Mouse (Mus musculus) limb, embryonic 15.5 days (tissue): ENCODE measurements around the gene Tfap2c. TPM values are rescaled to one million over a fixed set of nuclear protein-coding genes. Genes with fewer than 3 reads are reported as not detected.
A peak's percentile ranks its signal among the peaks of the same experiment; 100 is the strongest.

Source experiments
- ATAC-seq: fragments of 200-750 bp; cut with Nextera tagmentation; 2 replicates; pipeline ENCODE4 v1.8.0; 2017; ENCODE audit warnings: low read depth, moderate TSS enrichment; ENCODE audit not compliant: insufficient number of reproducible peaks, low FRiP score, low TSS enrichment
- H3K27ac ChIP-seq: fragments of 300-500 bp; sonication (generic); 2 replicates; pipeline ENCODE4 v1.5.1; 2015; ENCODE audit warnings: moderate library complexity, mild to moderate bottlenecking, inconsistent platforms
- H3K27me3 ChIP-seq: fragments of 300-500 bp; sonication (generic); 2 replicates; pipeline ENCODE4 v1.6.1; 2015; ENCODE audit warnings: inconsistent platforms
- H3K36me3 ChIP-seq: fragments of 300-500 bp; sonication (generic); 2 replicates; pipeline ENCODE4 v1.6.1; 2015; ENCODE audit warnings: inconsistent platforms
- H3K4me1 ChIP-seq: fragments of 300-500 bp; sonication (generic); 2 replicates; pipeline ENCODE4 v1.6.1; 2015; ENCODE audit warnings: inconsistent platforms
- H3K4me2 ChIP-seq: fragments of 300-500 bp; sonication (generic); 2 replicates; pipeline ENCODE4 v1.6.1; 2015; ENCODE audit warnings: mild to moderate bottlenecking, inconsistent platforms
- H3K4me3 ChIP-seq: fragments of 300-500 bp; sonication (generic); 2 replicates; pipeline ENCODE4 v1.5.1; 2015; ENCODE audit warnings: mild to moderate bottlenecking, inconsistent platforms
- H3K9ac ChIP-seq: fragments of 300-500 bp; sonication (generic); 2 replicates; pipeline ENCODE4 v1.6.1; 2015; ENCODE audit warnings: inconsistent platforms
- H3K9me3 ChIP-seq: fragments of 300-500 bp; sonication (generic); 2 replicates; pipeline ENCODE4 v1.6.1; 2016; ENCODE audit warnings: inconsistent platforms
- WGBS: fragments of 180-500 bp; shearing (Covaris S2); methylation state at CpG from one replicate; pipeline ENCODE4 v1.1.7; 2015; 5-methylcytosine and 5-hydroxymethylcytosine counted together
- polyA plus RNA-seq: library from polyadenylated mRNA; unstranded; fragments of >200 nt; fragmentation: Nextera tagmentation; extraction: Ambion mirVana; gene quantifications from 2 replicates; pipeline ENCODE4 v1.2.1, GENCODE M21; 2015

Tfap2c gene
- 20.1 and 20.4 TPM in 2 replicates for polyA plus RNA-seq

DNA sequence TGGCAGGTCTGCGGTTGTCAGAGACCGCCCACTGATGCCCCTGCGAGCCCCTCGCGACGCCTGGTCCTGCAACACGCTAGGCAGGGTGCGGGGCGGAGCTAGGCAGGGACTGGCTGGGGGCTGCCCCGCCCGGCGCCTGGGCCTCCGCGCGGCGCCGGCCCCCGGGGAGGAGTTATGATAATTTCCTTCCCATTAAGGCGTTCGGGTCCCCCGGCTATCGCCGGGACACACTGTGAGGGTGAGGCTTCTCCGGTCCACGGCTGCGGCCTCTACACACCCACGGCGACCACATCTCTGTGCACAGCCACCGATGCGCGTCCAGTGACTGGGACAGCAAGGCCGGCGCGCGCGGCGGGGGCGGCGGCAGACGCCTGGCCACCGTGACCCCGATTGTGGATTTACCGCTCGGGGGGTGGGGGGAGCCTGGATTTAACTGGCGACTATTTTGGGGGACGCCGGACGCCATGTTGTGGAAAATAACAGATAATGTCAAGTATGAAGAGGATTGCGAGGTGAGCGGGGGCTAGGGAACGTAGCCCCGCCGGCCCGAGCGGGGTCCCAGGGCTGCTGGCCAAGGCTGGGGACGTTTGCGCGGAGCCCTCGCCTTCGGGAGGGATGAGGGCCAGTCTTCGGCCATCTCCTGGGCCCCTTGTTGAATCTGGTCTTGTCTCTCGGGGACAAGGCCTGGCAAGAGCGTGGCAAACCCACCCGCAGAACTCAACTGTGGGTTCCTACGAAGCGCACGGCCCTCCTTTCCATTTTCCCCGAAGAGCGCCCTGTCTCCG lies at the start of gene Tfap2c:
Gene Tfap2c, plus strand, starts transcription at position 223 of the 785 bp plus-strand sequence.
- Histone ChIP-seq H3K36me3 (no peaks in the 10 kb centered on the region), H3K4me1 (peaks cover 53% of the 10 kb centered on the region), H3K9ac (no peak within 1 kb of the TSS), H3K9me3 (no peaks in the 10 kb centered on the region), H3K4me2 (peak within 1 kb of the TSS; percentile 54), H3K27ac (peak within 1 kb of the TSS; percentile 44), H3K4me3 (peak within 1 kb of the TSS; percentile 41), H3K27me3 (peaks cover 100% of the 10 kb centered on the region)
- no peak; the same call in 1 of the 2 replicates for ATAC-seq
- under 1% methylated on average over 70 of the region's 70 CpGs for WGBS

GRCm38 (mm10) chr2:172500752-172501316 lies 48.6 kb upstream of the Tfap2c start:
- WGBS = 49% methylated on average over 7 of the region's 7 CpGs
- peaks cover 3% of the 10 kb centered on the region; the same call in 1 of the 2 replicates for H3K4me1 ChIP-seq
- no peak for ATAC-seq
- no peak overlapping the region for H3K9ac ChIP-seq
- H3K27ac ChIP-seq = no peak overlapping the region
- H3K4me2 ChIP-seq = no peak overlapping the region
- H3K36me3 ChIP-seq = no peaks in the 10 kb centered on the region
- no peaks in the 10 kb centered on the region for H3K9me3 ChIP-seq
- no peaks in the 10 kb centered on the region for H3K27me3 ChIP-seq
- H3K4me3 ChIP-seq = no peak overlapping the region

- ATAC-seq = no peak
Observed at GRCm38 (mm10) chr2:172501341-172501740, 48.1 kb upstream of the Tfap2c start.

GRCm38 (mm10) chr2:172502168-172502567 lies 47.2 kb upstream of the Tfap2c start:
- Histone ChIP-seq H3K27me3 (no peaks in the 10 kb centered on the region), H3K9me3 (no peaks in the 10 kb centered on the region), H3K27ac (no peak overlapping the region), H3K4me1 (peaks cover 3% of the 10 kb centered on the region; the same call in 1 of the 2 replicates), H3K36me3 (no peaks in the 10 kb centered on the region), H3K4me3 (no peak overlapping the region), H3K9ac (no peak overlapping the region), H3K4me2 (no peak overlapping the region)
- ATAC-seq = no peak
- 50% methylated on average over 14 of the region's 14 CpGs for WGBS

More at GRCm38 (mm10) chr2:172501341-172501740, 48.1 kb upstream of the Tfap2c start:
- Histone ChIP-seq H3K36me3 (no peaks in the 10 kb centered on the region), H3K4me2 (no peak overlapping the region), H3K9ac (no peak overlapping the region), H3K9me3 (no peaks in the 10 kb centered on the region), H3K4me3 (no peak overlapping the region), H3K4me1 (peaks cover 3% of the 10 kb centered on the region; the same call in 1 of the 2 replicates), H3K27me3 (no peaks in the 10 kb centered on the region), H3K27ac (no peak overlapping the region)
- WGBS = 7% methylated on average over 4 of the region's 4 CpGs

DNA sequence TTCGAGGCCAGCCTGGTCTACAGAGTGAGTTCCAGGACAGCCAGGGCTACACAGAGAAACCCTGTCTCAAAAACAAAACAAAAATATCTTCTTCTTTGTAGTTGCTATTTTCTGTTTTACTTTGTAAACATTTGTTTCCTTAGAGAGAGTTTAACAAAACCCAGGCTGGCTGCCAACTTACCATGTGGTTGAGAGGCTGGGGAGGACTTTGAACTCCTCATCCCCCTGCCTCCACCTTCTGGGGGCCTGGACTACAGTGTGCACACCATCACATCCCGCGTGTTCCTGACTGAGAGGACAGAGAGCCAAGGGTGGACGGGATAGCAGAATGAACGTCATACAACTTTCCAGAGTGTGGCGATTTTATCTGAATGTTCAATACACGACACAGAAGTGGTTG lies 43.3 kb upstream of the Tfap2c start:
- Histone ChIP-seq H3K4me1 (peaks cover 3% of the 10 kb centered on the region; the same call in 1 of the 2 replicates), H3K4me3 (no peak overlapping the region), H3K27ac (no peak overlapping the region), H3K36me3 (no peaks in the 10 kb centered on the region), H3K4me2 (no peak overlapping the region), H3K9me3 (no peaks in the 10 kb centered on the region), H3K9ac (no peak overlapping the region), H3K27me3 (no peaks in the 10 kb centered on the region)
- 77% methylated on average over 7 of the region's 7 CpGs for WGBS
- ATAC-seq = no peak

DNA sequence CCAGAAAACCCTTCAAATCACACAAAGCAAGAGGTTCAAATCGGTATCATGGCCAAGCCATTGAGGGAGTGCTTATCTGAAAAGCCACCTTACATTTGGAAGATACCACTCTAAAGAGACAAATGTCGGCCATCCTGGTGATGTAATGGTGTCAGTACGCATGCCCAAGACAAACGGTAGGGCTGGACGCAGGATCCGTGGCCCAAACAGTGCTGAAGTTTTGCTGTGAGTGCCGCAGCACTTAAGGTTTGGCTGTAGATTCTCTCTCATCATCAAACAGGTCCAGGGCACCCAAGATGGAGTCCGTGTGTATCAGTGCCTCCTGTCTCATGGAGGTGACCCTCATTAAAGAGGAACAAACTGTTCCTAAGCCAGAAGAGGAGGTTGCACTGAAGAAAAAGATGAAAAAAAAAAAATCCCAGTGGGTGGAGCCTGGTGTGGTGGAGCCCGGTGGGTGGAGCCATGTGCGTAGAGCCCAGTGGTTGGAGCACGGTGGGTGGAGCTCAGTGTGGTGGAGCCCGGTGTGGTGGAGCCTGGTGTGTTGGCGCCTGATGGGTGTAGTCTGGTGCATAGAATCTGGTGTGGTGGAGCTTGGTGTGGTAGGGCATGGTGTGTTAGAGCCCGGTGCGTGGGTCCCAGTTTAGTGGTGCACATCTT lies 39.2 kb upstream of the Tfap2c start:
- H3K36me3 ChIP-seq = no peaks in the 10 kb centered on the region
- no peaks in the 10 kb centered on the region for H3K4me1 ChIP-seq
- no peak overlapping the region for H3K4me3 ChIP-seq
- no peak overlapping the region for H3K4me2 ChIP-seq
- H3K9me3 ChIP-seq = no peaks in the 10 kb centered on the region
- H3K27ac ChIP-seq = no peak overlapping the region
- 90% methylated on average over 15 of the region's 15 CpGs for WGBS
- no peaks in the 10 kb centered on the region for H3K27me3 ChIP-seq
- no peak overlapping the region for H3K9ac ChIP-seq
- no peak for ATAC-seq

- H3K4me1 ChIP-seq = no peaks in the 10 kb centered on the region
- 53% methylated on average over 3 of the region's 3 CpGs for WGBS
- no peak overlapping the region for H3K4me3 ChIP-seq
- no peak overlapping the region for H3K4me2 ChIP-seq
- H3K36me3 ChIP-seq = no peaks in the 10 kb centered on the region
- no peak for ATAC-seq
- no peak overlapping the region for H3K27ac ChIP-seq
- no peak overlapping the region for H3K9ac ChIP-seq
- no peaks in the 10 kb centered on the region for H3K9me3 ChIP-seq
- no peaks in the 10 kb centered on the region for H3K27me3 ChIP-seq
Observed at GRCm38 (mm10) chr2:172510899-172511298, 38.5 kb upstream of the Tfap2c start.

DNA sequence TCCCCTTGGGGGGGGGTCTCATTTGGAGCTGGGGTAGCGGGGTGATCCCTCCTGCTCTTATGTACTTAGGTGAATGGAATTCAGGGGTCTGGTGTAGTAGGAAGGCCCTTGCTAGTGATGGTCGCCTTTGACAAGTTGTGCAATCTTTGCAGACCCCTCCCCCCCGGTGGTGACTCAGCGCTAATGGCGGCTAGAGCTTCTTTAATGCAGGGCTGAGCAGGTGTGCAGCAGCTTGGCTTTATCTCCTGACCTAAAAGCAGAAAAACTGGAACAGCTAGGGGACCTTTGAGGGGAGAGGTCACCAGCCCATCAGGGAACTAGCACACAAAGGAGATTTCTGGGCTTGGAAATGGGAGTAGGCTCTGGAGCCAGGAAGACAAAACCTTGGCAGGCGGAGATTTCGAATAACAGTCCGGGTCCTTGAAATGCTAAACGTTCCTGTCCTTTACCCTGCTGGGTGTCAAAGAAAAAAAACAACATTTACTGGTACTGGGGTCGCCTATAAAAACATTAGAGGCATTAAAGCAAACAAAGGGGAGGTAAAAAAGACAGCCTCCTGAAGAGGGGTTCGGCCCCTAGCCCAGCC lies 32.9 kb upstream of the Tfap2c start:
- Histone ChIP-seq H3K4me1 (no peaks in the 10 kb centered on the region), H3K4me2 (no peak overlapping the region), H3K9ac (no peak overlapping the region), H3K27ac (no peak overlapping the region), H3K4me3 (no peak overlapping the region), H3K27me3 (no peaks in the 10 kb centered on the region), H3K36me3 (no peaks in the 10 kb centered on the region), H3K9me3 (no peaks in the 10 kb centered on the region)
- no peak for ATAC-seq
- 25% methylated on average over 11 of the region's 11 CpGs for WGBS

- Histone ChIP-seq H3K4me1 (no peaks in the 10 kb centered on the region), H3K36me3 (no peaks in the 10 kb centered on the region), H3K4me2 (no peak overlapping the region), H3K27me3 (no peaks in the 10 kb centered on the region), H3K9me3 (no peaks in the 10 kb centered on the region), H3K4me3 (no peak overlapping the region), H3K9ac (no peak overlapping the region), H3K27ac (no peak overlapping the region)
- no peak for ATAC-seq
- WGBS = 90% methylated on average over 9 of the region's 9 CpGs
Observed at GRCm38 (mm10) chr2:172520616-172521371, 28.6 kb upstream of the Tfap2c start.

- no peaks in the 10 kb centered on the region for H3K27me3 ChIP-seq
- H3K4me2 ChIP-seq = no peak overlapping the region
- H3K4me1 ChIP-seq = no peaks in the 10 kb centered on the region
- H3K36me3 ChIP-seq = no peaks in the 10 kb centered on the region
- H3K27ac ChIP-seq = no peak overlapping the region
- no peak overlapping the region for H3K4me3 ChIP-seq
- H3K9me3 ChIP-seq = no peaks in the 10 kb centered on the region
- no peak for ATAC-seq
- WGBS = 60% methylated on average over 12 of the region's 12 CpGs
- H3K9ac ChIP-seq = no peak overlapping the region
Observed at GRCm38 (mm10) chr2:172522528-172522927, 26.9 kb upstream of the Tfap2c start.

- Histone ChIP-seq H3K27me3 (no peaks in the 10 kb centered on the region), H3K9ac (no peak overlapping the region), H3K4me3 (no peak overlapping the region), H3K9me3 (no peaks in the 10 kb centered on the region), H3K36me3 (no peaks in the 10 kb centered on the region), H3K4me2 (no peak overlapping the region), H3K4me1 (no peaks in the 10 kb centered on the region), H3K27ac (no peak overlapping the region)
- WGBS = 84% methylated on average over 8 of the region's 8 CpGs
- ATAC-seq = no peak
Observed at GRCm38 (mm10) chr2:172527175-172527574, 22.2 kb upstream of the Tfap2c start.
